1 mouse cellular context compared by ENCODE assay signal in the genomic region with DNA sequence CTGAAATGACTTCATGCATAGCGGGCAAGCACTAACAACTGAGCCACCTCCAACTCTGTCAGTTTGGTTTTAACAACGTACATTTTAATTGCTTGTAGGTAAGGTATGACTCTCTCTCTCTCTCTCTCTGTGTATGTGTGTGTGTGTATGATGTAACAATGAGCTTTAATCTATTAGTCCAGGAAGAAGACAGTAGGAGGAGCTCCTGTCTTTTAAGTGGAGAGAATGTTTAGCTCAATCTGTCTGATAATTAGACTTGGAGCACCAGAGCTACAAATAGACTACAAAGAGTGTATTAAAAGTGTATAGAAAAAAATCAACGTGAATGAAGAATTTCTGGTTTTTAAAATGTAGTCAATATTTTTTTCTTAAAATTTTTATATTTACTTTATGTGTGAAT.
TF ChIP-seq lines count a peak whose summit lies in the region.

No protein-coding gene starts in this region.

TF ChIP-seq in CH12.LX, 34 proteins besides CTCF, POLR2A, EP300 and RAD21 (continued from another document):
- no peak for TF ChIP-seq RCOR1 (conservative IDR thresholded peaks at IDR 0.05; ENCODE audit: low read depth, low read length)
- TF ChIP-seq MAX (IDR thresholded peaks at IDR 0.05; ENCODE audit: low read length) = no peak
- TF ChIP-seq KAT2A (IDR thresholded peaks at IDR 0.05; ENCODE audit: insufficient replicate concordance, low read length) = no peak
- TF ChIP-seq MAFK (IDR thresholded peaks at IDR 0.05; ENCODE audit: insufficient replicate concordance, low read length) = no peak
- no peak for TF ChIP-seq USF1 (IDR thresholded peaks at IDR 0.05; ENCODE audit: low read depth, low read length)
- TF ChIP-seq CHD2 (IDR thresholded peaks at IDR 0.05; ENCODE audit: low read length) = no peak
- TF ChIP-seq HCFC1 (IDR thresholded peaks at IDR 0.05; ENCODE audit: low read depth, low read length) = no peak
- TF ChIP-seq SMC3 (IDR thresholded peaks at IDR 0.05; ENCODE audit: low read depth, low read length) = no peak
TF ChIP-seq in CH12.LX: peak in this region for 0.
